Mouse (Mus musculus) stomach, postnatal 0 days (tissue): ENCODE results near the gene Iqcb1.

Experiments used
- CTCF ChIP-seq: IDR thresholded peaks from 2 replicates; pipeline ENCODE4 v1.5.1; 2016; ENCODE audit warnings: antibody characterized with exemption, low read depth, mild to moderate bottlenecking, moderate library complexity
- EP300 ChIP-seq: optimal IDR thresholded peaks from 2 replicates; pipeline ENCODE3; 2016; ENCODE audit warnings: antibody characterized with exemption

- TF ChIP-seq CTCF (no peak), EP300 (no peak)
These were observed 93.8 kb downstream of the Iqcb1 start for GRCm38 (mm10) chr16:36921980-36922379.
